Mouse (Mus musculus) CH12.LX (cell line): ENCODE measurements around the gene Togaram2. TPM values are rescaled to one million over a fixed set of nuclear protein-coding genes. Genes with fewer than 3 reads are reported as not detected.

Source experiments
- DNase-seq: peaks from one replicate; pipeline ENCODE4 v3.0.0-alpha.2; 2013; ENCODE audit errors: extremely low read depth
- H3K27ac ChIP-seq: 2 replicates; pipeline ENCODE4 v1.5.1; 2012; ENCODE audit warnings: low read depth, mild to moderate bottlenecking, control low read depth, moderate library complexity; ENCODE audit not compliant: insufficient read depth
- H3K27me3 ChIP-seq: replicated peaks from 2 replicates; pipeline ENCODE3; 2012; ENCODE audit warnings: inconsistent platforms
- H3K36me3 ChIP-seq, 2 experiments: replicated peaks in 1 of 2; 2 replicates each; pipeline versions ENCODE3 to v1.6.1; 2012; ENCODE audit warnings: inconsistent platforms in 1 of 2, low read length in 1 of 2, mild to moderate bottlenecking in 1 of 2, mixed read lengths in 1 of 2, moderate library complexity in 1 of 2; ENCODE audit not compliant: control insufficient read depth in 1 of 2, insufficient read depth in 1 of 2
- H3K4me1 ChIP-seq, 2 experiments: 2 replicates each; pipeline ENCODE4 v1.6.1; 2012; ENCODE audit warnings: inconsistent platforms in 1 of 2, moderate library complexity in 1 of 2; ENCODE audit not compliant: insufficient read depth in 2 of 2, control insufficient read depth in 1 of 2
- H3K4me2 ChIP-seq: 2 replicates; pipeline ENCODE4 v1.6.1; 2012; ENCODE audit warnings: low read depth, mild to moderate bottlenecking, control low read depth; ENCODE audit not compliant: poor library complexity, insufficient read depth, severe bottlenecking
- H3K4me3 ChIP-seq, 3 experiments: fragments of 150-350 bp in 1 of 3; sonication (generic) in 1 of 3; replicated peaks in 1 of 3; 2 replicates each; pipeline versions ENCODE3 to v1.5.1; 2011 to 2012; ENCODE audit warnings: low read depth in 2 of 3, low read length in 2 of 3, mild to moderate bottlenecking in 2 of 3, moderate library complexity in 2 of 3, control low read depth in 1 of 3, improper control_type of control experiment in 1 of 3, inconsistent platforms in 1 of 3, mixed read lengths in 1 of 3; ENCODE audit not compliant: poor library complexity in 1 of 3
- H3K79me2 ChIP-seq: replicated peaks from 2 replicates; pipeline ENCODE4 v1.6.1; 2012; ENCODE audit warnings: mild to moderate bottlenecking, moderate library complexity; ENCODE audit not compliant: control insufficient read depth, poor library complexity, insufficient read depth, severe bottlenecking; ENCODE audit errors: extremely low read depth
- H3K9ac ChIP-seq: 2 replicates; pipeline ENCODE4 v1.6.1; 2012; ENCODE audit warnings: low read depth, mild to moderate bottlenecking, control low read depth, moderate library complexity; ENCODE audit not compliant: insufficient read depth
- H3K9me3 ChIP-seq: replicated peaks from 2 replicates; pipeline ENCODE3; 2012; ENCODE audit warnings: low read length, inconsistent platforms, mixed read lengths
- CHD1 ChIP-seq: IDR thresholded peaks from 2 replicates; pipeline ENCODE4 v1.6.1; 2012; ENCODE audit warnings: low read depth, low read length, improper control_type of control experiment, inconsistent platforms
- CHD2 ChIP-seq: IDR thresholded peaks from 2 replicates; pipeline ENCODE4 v1.6.1; 2011; ENCODE audit warnings: low read length, improper control_type of control experiment
- E2F4 ChIP-seq: IDR thresholded peaks from 2 replicates; pipeline ENCODE4 v1.6.1; 2011; ENCODE audit warnings: low read depth, low read length, improper control_type of control experiment; ENCODE audit not compliant: insufficient replicate concordance
- ELF1 ChIP-seq: IDR thresholded peaks from 2 replicates; pipeline ENCODE4 v1.6.1; 2014; ENCODE audit warnings: low read depth, mild to moderate bottlenecking, inconsistent platforms, low read length, improper control_type of control experiment
- HCFC1 ChIP-seq: IDR thresholded peaks from 2 replicates; pipeline ENCODE4 v1.6.1; 2012; ENCODE audit warnings: low read depth, mild to moderate bottlenecking, inconsistent platforms, low read length, improper control_type of control experiment
- IRF4 ChIP-seq: IDR thresholded peaks from 2 replicates; pipeline ENCODE4 v1.6.1; 2014; ENCODE audit warnings: low read depth, mild to moderate bottlenecking, inconsistent platforms, low read length, improper control_type of control experiment
- JUN ChIP-seq: IDR thresholded peaks from 2 replicates; pipeline ENCODE4 v1.6.1; 2011; ENCODE audit warnings: low read depth, mild to moderate bottlenecking, low read length, improper control_type of control experiment, moderate library complexity; ENCODE audit not compliant: insufficient read depth
- MEF2A ChIP-seq: IDR thresholded peaks from 2 replicates; pipeline ENCODE4 v1.6.1; 2014; ENCODE audit warnings: low read depth, mild to moderate bottlenecking, inconsistent platforms, low read length, improper control_type of control experiment, borderline replicate concordance
- MYC ChIP-seq: IDR thresholded peaks from 2 replicates; pipeline ENCODE4 v1.6.1; 2011; ENCODE audit warnings: low read depth, mild to moderate bottlenecking, improper control_type of control experiment, low read length
- POLR2AphosphoS2 ChIP-seq: IDR thresholded peaks from 2 replicates; pipeline ENCODE4 v1.6.1; 2011; ENCODE audit warnings: low read depth, low read length, improper control_type of control experiment
- RAD21 ChIP-seq: IDR thresholded peaks from 2 replicates; pipeline ENCODE4 v1.6.1; 2011; ENCODE audit warnings: low read depth, mild to moderate bottlenecking, low read length, improper control_type of control experiment, moderate library complexity
- RCOR1 ChIP-seq: conservative IDR thresholded peaks from 2 replicates; pipeline ENCODE4 v1.6.1; 2012; ENCODE audit warnings: low read depth, mild to moderate bottlenecking, inconsistent platforms, low read length, improper control_type of control experiment
- SIN3A ChIP-seq: IDR thresholded peaks from 2 replicates; pipeline ENCODE4 v1.6.1; 2012; ENCODE audit warnings: low read length, improper control_type of control experiment, inconsistent platforms
- SMC3 ChIP-seq: IDR thresholded peaks from 2 replicates; pipeline ENCODE4 v1.6.1; 2011; ENCODE audit warnings: low read depth, low read length, improper control_type of control experiment
- TBP ChIP-seq: conservative IDR thresholded peaks from 2 replicates; pipeline ENCODE4 v1.6.1; 2011; ENCODE audit warnings: low read depth, low read length, improper control_type of control experiment
- TCF12 ChIP-seq: IDR thresholded peaks from 2 replicates; pipeline ENCODE4 v1.6.1; 2014; ENCODE audit warnings: low read depth, mild to moderate bottlenecking, inconsistent platforms, low read length, improper control_type of control experiment
- USF2 ChIP-seq: conservative IDR thresholded peaks from 2 replicates; pipeline ENCODE4 v1.6.1; 2011; ENCODE audit warnings: low read depth, low read length, improper control_type of control experiment
- ZC3H11A ChIP-seq: IDR thresholded peaks from 2 replicates; pipeline ENCODE4 v1.6.1; 2012; ENCODE audit warnings: low read depth, mild to moderate bottlenecking, inconsistent platforms, low read length, improper control_type of control experiment
- dilution Hi-C: fragments of 300-500 bp; cut with MboI; formaldehyde crosslinking; loops from 2 replicates; pipeline ENCODE4 v1.14.3; 2020; ENCODE audit warnings: low sequenced_read_pairs; ENCODE audit not compliant: extremely low pct_unique_long_range_greater_than_20kb, extremely low pct_ligation_motif_present
- in situ Hi-C: fragments of 300-500 bp; cut with MboI; formaldehyde crosslinking; loops from 3 replicates; pipeline ENCODE4 v1.14.3; 2019; ENCODE audit warnings: low sequenced_read_pairs, low pct_ligation_motif_present, low pct_unique_long_range_greater_than_20kb, mixed read lengths
- polyA plus RNA-seq: library from polyadenylated mRNA; unstranded; fragments of >175 nt; gene quantifications from 2 replicates; pipeline ENCODE4 v1.2.1, GENCODE M21; 2012; ENCODE audit warnings: low read depth; ENCODE audit not compliant: insufficient read length
- total RNA-seq, 2 experiments: library from RNA; depleted of rRNA; stranded (reverse); fragments of 300-350 nt in 1 of 2; fragments of >200 nt in 1 of 2; gene quantifications; 2 replicates each; pipeline ENCODE4 v1.2.3; 2012 to 2014

Togaram2 gene
- total and polyA plus RNA-seq, 3 experiments, result 0.76 to 19.6 (median 2.6) TPM

- in situ Hi-C loops (no loop called here), dilution Hi-C loops (no loop called here)
- no peaks in the 10 kb centered on the region for H3K9me3 ChIP-seq
- H3K79me2 ChIP-seq, result no peaks in the 10 kb centered on the region
- no peak for TF ChIP-seq USF2
- no peak for TF ChIP-seq CHD2
- no peak for TF ChIP-seq HCFC1
- no peak overlapping the region for H3K9ac ChIP-seq
- peaks cover 16% of the 10 kb centered on the region for H3K27me3 ChIP-seq
- no peaks in the 10 kb centered on the region for H3K36me3 ChIP-seq
- peaks cover 4 to 5% of the 10 kb centered on the region in 2 experiments; a peak in 3 of 4 replicates for H3K4me1 ChIP-seq
- H3K4me3 ChIP-seq, result no peak overlapping the region
- DNase-seq, result no peak
- H3K27ac ChIP-seq, result no peak overlapping the region
- no peak overlapping the region for H3K4me2 ChIP-seq
Observed at GRCm38 (mm10) chr17:71746114-71746513, 73.1 kb downstream of the Togaram2 start.

GRCm38 (mm10) chr17:71747561-71747960 lies 74.5 kb downstream of the Togaram2 start:
- DNase-seq, result no peak
- H3K4me3 ChIP-seq, result no peak overlapping the region
- H3K36me3 ChIP-seq, result no peaks in the 10 kb centered on the region
- no peaks in the 10 kb centered on the region for H3K4me1 ChIP-seq
- H3K27me3 ChIP-seq, result peaks cover 16% of the 10 kb centered on the region
- H3K27ac ChIP-seq, result no peak overlapping the region
- TF ChIP-seq POLR2AphosphoS2, result no peak
- in situ Hi-C loops, result no loop called here
- no peaks in the 10 kb centered on the region for H3K79me2 ChIP-seq
- no peaks in the 10 kb centered on the region for H3K9me3 ChIP-seq
- no peak overlapping the region for H3K4me2 ChIP-seq
- dilution Hi-C loops, result no loop called here
- H3K9ac ChIP-seq, result no peak overlapping the region

GRCm38 (mm10) chr17:71749616-71750168 lies 76.6 kb downstream of the Togaram2 start:
- H3K27me3 ChIP-seq, result peaks cover 16% of the 10 kb centered on the region
- H3K9ac ChIP-seq, result no peak overlapping the region
- DNase-seq, result no peak
- H3K36me3 ChIP-seq, result no peaks in the 10 kb centered on the region
- H3K4me3 ChIP-seq, result no peak overlapping the region
- H3K4me2 ChIP-seq, result no peak overlapping the region
- no peaks in the 10 kb centered on the region for H3K79me2 ChIP-seq
- H3K4me1 ChIP-seq, result no peaks in the 10 kb centered on the region
- TF ChIP-seq TBP (no peak), TCF12 (no peak), USF2 (no peak), SIN3A (no peak), HCFC1 (no peak), SMC3 (no peak), MYC (no peak), MEF2A (no peak), CHD2 (no peak), CHD1 (no peak), IRF4 (no peak), ZC3H11A (no peak), RAD21 (no peak), RCOR1 (no peak), E2F4 (no peak), JUN (no peak), ELF1 (no peak)
- H3K27ac ChIP-seq, result no peak overlapping the region
- dilution Hi-C loops (no loop called here), in situ Hi-C loops (no loop called here)
- H3K9me3 ChIP-seq, result no peaks in the 10 kb centered on the region
